Mouse (Mus musculus) stomach, postnatal 0 days (tissue): Measurements from ENCODE around the gene Syt13. TPM values are rescaled to one million over a fixed set of nuclear protein-coding genes. Genes with fewer than 3 reads are reported as not detected.
A peak's percentile ranks its signal among the peaks of the same experiment; 100 is the strongest.

Experiments
- ATAC-seq: fragments of 200-750 bp; cut with Nextera tagmentation; 2 replicates; pipeline ENCODE4 v1.8.0; 2017; ENCODE audit not compliant: low FRiP score, low TSS enrichment
- DNase-seq: peaks from one replicate; pipeline ENCODE4 v3.0.0-alpha.2; 2016; ENCODE audit warnings: low spot score
- H3K27ac ChIP-seq: fragments of 300-500 bp; sonication (generic); replicated peaks from 2 replicates; pipeline ENCODE4 v1.5.1; 2014; ENCODE audit warnings: mild to moderate bottlenecking, control low read depth
- H3K27me3 ChIP-seq: fragments of 300-500 bp; sonication (generic); 2 replicates; pipeline ENCODE4 v1.6.1; 2014; ENCODE audit warnings: low read length; ENCODE audit not compliant: control insufficient read depth, insufficient read depth
- H3K36me3 ChIP-seq: fragments of 300-500 bp; sonication (generic); 2 replicates; pipeline ENCODE4 v1.6.1; 2014; ENCODE audit warnings: low read length, mixed read lengths; ENCODE audit not compliant: control insufficient read depth, insufficient read depth
- H3K4me1 ChIP-seq: fragments of 300-500 bp; sonication (generic); replicated peaks from 2 replicates; pipeline ENCODE4 v1.6.1; 2014; ENCODE audit warnings: antibody characterized with exemption; ENCODE audit not compliant: control insufficient read depth, insufficient read depth
- H3K4me2 ChIP-seq: fragments of 300-500 bp; sonication (generic); replicated peaks from 2 replicates; pipeline ENCODE4 v1.6.1; 2014; ENCODE audit warnings: low read depth, mild to moderate bottlenecking, control low read depth, moderate library complexity
- H3K4me3 ChIP-seq: fragments of 300-500 bp; sonication (generic); 2 replicates; pipeline ENCODE4 v1.5.1; 2014; ENCODE audit warnings: low read depth, low read length, control low read depth
- H3K9ac ChIP-seq: fragments of 300-500 bp; sonication (generic); 2 replicates; pipeline ENCODE4 v1.6.1; 2014; ENCODE audit warnings: mild to moderate bottlenecking, low read length, control low read depth, mixed read lengths
- H3K9me3 ChIP-seq: fragments of 300-500 bp; sonication (generic); 2 replicates; pipeline ENCODE4 v1.6.1; 2016; ENCODE audit warnings: low read length; ENCODE audit not compliant: control insufficient read depth
- CTCF ChIP-seq: IDR thresholded peaks from 2 replicates; pipeline ENCODE4 v1.5.1; 2016; ENCODE audit warnings: antibody characterized with exemption, low read depth, mild to moderate bottlenecking, moderate library complexity
- EP300 ChIP-seq: optimal IDR thresholded peaks from 2 replicates; pipeline ENCODE3; 2016; ENCODE audit warnings: antibody characterized with exemption
- WGBS: fragments of 180-500 bp; shearing (Covaris S2); extraction: QIAGEN DNeasy Blood & Tissue Kit; methylation state at CpG from one replicate; pipeline ENCODE4 v1.1.7; 2014; 5-methylcytosine and 5-hydroxymethylcytosine counted together
- polyA plus RNA-seq: library from polyadenylated mRNA; unstranded; fragments of >200 nt; fragmentation: Nextera tagmentation; extraction: Ambion mirVana; gene quantifications from 2 replicates; pipeline ENCODE4 v1.2.1, GENCODE M21; 2015

The Syt13 gene
- polyA plus RNA-seq, 1 experiment from 2014 or later, result 4.1 TPM

GRCm38 (mm10) chr2:92917405-92918142 lies 2.7 kb downstream of the Syt13 start:
- 41% methylated on average over 7 of the region's 7 CpGs for WGBS
- Histone ChIP-seq H3K4me1 (no peaks in the 10 kb centered on the region; the same call in 1 of the 2 replicates), H3K4me2 (0 out of 2 replicates have a peak overlapping the region, but pooled peaks have one; percentile 1), H3K27ac (0 out of 2 replicates have a peak overlapping the region, but pooled peaks have one; percentile 18), H3K9me3 (no peaks in the 10 kb centered on the region), H3K9ac (no peak overlapping the region), H3K27me3 (no peaks in the 10 kb centered on the region), H3K4me3 (no peak overlapping the region), H3K36me3 (no peaks in the 10 kb centered on the region)
- DNase-seq (no peak), ATAC-seq (no peak)
- TF ChIP-seq CTCF (no peak), EP300 (no peak)

- 67% methylated on average over 4 of the region's 4 CpGs for WGBS
- TF ChIP-seq EP300, result no peak
- no peak for TF ChIP-seq CTCF
- H3K4me2 ChIP-seq, result no peak overlapping the region
These were observed 5.8 kb downstream of the Syt13 start for GRCm38 (mm10) chr2:92920709-92921108.

GRCm38 (mm10) chr2:92924677-92925259 lies 9.9 kb downstream of the Syt13 start:
- TF ChIP-seq EP300, result no peak
- no peak for TF ChIP-seq CTCF
- Histone ChIP-seq H3K36me3 (no peaks in the 10 kb centered on the region), H3K4me1 (no peaks in the 10 kb centered on the region), H3K4me2 (no peak overlapping the region), H3K27ac (no peak overlapping the region), H3K27me3 (no peaks in the 10 kb centered on the region), H3K9ac (no peak overlapping the region), H3K4me3 (no peak overlapping the region), H3K9me3 (no peaks in the 10 kb centered on the region)
- WGBS, result 65% methylated on average over 6 of the region's 6 CpGs
- DNase-seq (no peak), ATAC-seq (no peak)

More at GRCm38 (mm10) chr2:92920709-92921108, 5.8 kb downstream of the Syt13 start:
- Histone ChIP-seq H3K27me3 (no peaks in the 10 kb centered on the region), H3K27ac (no peak overlapping the region), H3K4me3 (no peak overlapping the region), H3K4me1 (no peaks in the 10 kb centered on the region; the same call in 1 of the 2 replicates), H3K36me3 (no peaks in the 10 kb centered on the region), H3K9ac (no peak overlapping the region), H3K9me3 (no peaks in the 10 kb centered on the region)
- no peak for ATAC-seq
- DNase-seq, result no peak

GRCm38 (mm10) chr2:92929696-92930095 lies 14.8 kb downstream of the Syt13 start:
- H3K27ac ChIP-seq, result no peak overlapping the region
- DNase-seq (no peak), ATAC-seq (no peak)
- no peaks in the 10 kb centered on the region for H3K4me1 ChIP-seq
- TF ChIP-seq CTCF (no peak), EP300 (no peak)
- no peak overlapping the region for H3K9ac ChIP-seq
- H3K4me2 ChIP-seq, result no peak overlapping the region
- no peaks in the 10 kb centered on the region for H3K36me3 ChIP-seq
- no peaks in the 10 kb centered on the region for H3K9me3 ChIP-seq
- no peaks in the 10 kb centered on the region for H3K27me3 ChIP-seq
- 67% methylated on average over 5 of the region's 5 CpGs for WGBS
- no peak overlapping the region for H3K4me3 ChIP-seq

- Histone ChIP-seq H3K9ac (no peak overlapping the region), H3K4me1 (no peaks in the 10 kb centered on the region), H3K9me3 (no peaks in the 10 kb centered on the region), H3K4me2 (no peak overlapping the region), H3K27ac (no peak overlapping the region), H3K27me3 (no peaks in the 10 kb centered on the region), H3K4me3 (no peak overlapping the region), H3K36me3 (no peaks in the 10 kb centered on the region)
- DNase-seq (no peak), ATAC-seq (no peak)
- 41% methylated on average over 7 of the region's 7 CpGs for WGBS
- TF ChIP-seq CTCF (no peak), EP300 (no peak)
These were observed 16.2 kb downstream of the Syt13 start for GRCm38 (mm10) chr2:92931061-92931460.

GRCm38 (mm10) chr2:92933379-92933778 lies 18.5 kb downstream of the Syt13 start:
- no peak overlapping the region for H3K4me3 ChIP-seq
- H3K27ac ChIP-seq, result no peak overlapping the region
- H3K27me3 ChIP-seq, result no peaks in the 10 kb centered on the region
- TF ChIP-seq EP300 (no peak), CTCF (no peak)
- WGBS, result 89% methylated on average over 6 of the region's 6 CpGs
- H3K9ac ChIP-seq, result no peak overlapping the region
- no peaks in the 10 kb centered on the region for H3K9me3 ChIP-seq
- no peaks in the 10 kb centered on the region for H3K4me1 ChIP-seq
- no peak for ATAC-seq
- no peak for DNase-seq
- no peaks in the 10 kb centered on the region for H3K36me3 ChIP-seq
- H3K4me2 ChIP-seq, result no peak overlapping the region
